Mouse (Mus musculus) intestine, embryonic 16.5 days (tissue): ENCODE data around the gene Sox6. TPM values are rescaled to one million over a fixed set of nuclear protein-coding genes. Genes with fewer than 3 reads are reported as not detected.
A peak's percentile ranks its signal among the peaks of the same experiment; 100 is the strongest.

ENCODE experiments used
- ATAC-seq: fragments of 200-750 bp; cut with Nextera tagmentation; 2 replicates; pipeline ENCODE4 v1.8.0; 2017; ENCODE audit warnings: moderate TSS enrichment, moderate library complexity
- H3K27ac ChIP-seq: fragments of 300-500 bp; sonication (generic); 2 replicates; pipeline ENCODE4 v1.5.1; 2014; ENCODE audit warnings: mild to moderate bottlenecking, low read length
- H3K27me3 ChIP-seq: fragments of 300-500 bp; sonication (generic); replicated peaks from 2 replicates; pipeline ENCODE4 v1.6.1; 2014; ENCODE audit warnings: low read length, control low read depth, mixed read lengths; ENCODE audit not compliant: control insufficient read depth, insufficient read depth
- H3K36me3 ChIP-seq: fragments of 300-500 bp; sonication (generic); 2 replicates; pipeline ENCODE4 v1.6.1; 2014; ENCODE audit warnings: low read length, control low read depth; ENCODE audit not compliant: control insufficient read depth, insufficient read depth
- H3K4me1 ChIP-seq: fragments of 300-500 bp; sonication (generic); 2 replicates; pipeline ENCODE4 v1.6.1; 2014; ENCODE audit warnings: low read length, control low read depth, mixed read lengths; ENCODE audit not compliant: control insufficient read depth, insufficient read depth
- H3K4me2 ChIP-seq: fragments of 300-500 bp; sonication (generic); 2 replicates; pipeline ENCODE4 v1.6.1; 2014; ENCODE audit warnings: low read depth, low read length, control low read depth
- H3K4me3 ChIP-seq: fragments of 300-500 bp; sonication (generic); 2 replicates; pipeline ENCODE4 v1.5.1; 2014; ENCODE audit warnings: mild to moderate bottlenecking, low read length
- H3K9ac ChIP-seq: fragments of 300-500 bp; sonication (generic); 2 replicates; pipeline ENCODE4 v1.6.1; 2014; ENCODE audit warnings: low read depth, low read length
- H3K9me3 ChIP-seq: fragments of 300-500 bp; sonication (generic); 2 replicates; pipeline ENCODE4 v1.6.1; 2016; ENCODE audit warnings: low read length, control low read depth; ENCODE audit not compliant: control insufficient read depth
- WGBS: fragments of 180-500 bp; shearing (Covaris S2); extraction: QIAGEN DNeasy Blood & Tissue Kit; methylation state at CpG from one replicate; pipeline ENCODE4 v1.1.7; 2014; 5-methylcytosine and 5-hydroxymethylcytosine counted together
- polyA plus RNA-seq: library from polyadenylated mRNA; unstranded; fragments of >200 nt; fragmentation: Nextera tagmentation; extraction: Ambion mirVana; gene quantifications from 2 replicates; pipeline ENCODE4 v1.2.1, GENCODE M21; 2015

The Sox6 gene
- polyA plus RNA-seq, 1 experiment from 2014 or later, result 25.3 TPM

DNA sequence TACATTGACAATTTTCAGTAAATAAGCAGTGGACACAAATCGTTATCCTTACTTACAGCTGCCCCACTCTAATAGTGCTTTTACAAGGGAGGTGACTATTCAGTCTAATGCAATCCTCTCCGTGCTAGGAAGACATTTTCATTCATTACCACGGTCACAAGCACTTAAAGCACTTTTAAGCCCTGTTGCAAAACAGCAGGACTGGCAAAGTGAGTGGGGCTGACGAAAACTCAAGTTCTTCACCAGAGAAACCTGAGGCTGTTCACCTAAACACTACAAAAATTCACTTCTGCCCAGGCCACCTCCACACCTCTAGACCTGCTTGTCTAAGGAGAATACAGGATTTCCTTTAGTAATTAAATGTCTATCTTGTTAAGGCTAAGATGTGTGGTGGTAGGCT lies 283.3 kb downstream of the Sox6 start:
- ATAC-seq, result no peak
- Histone ChIP-seq H3K9ac (no peak overlapping the region), H3K27ac (no peak overlapping the region), H3K36me3 (no peaks in the 10 kb centered on the region), H3K4me2 (no peak overlapping the region), H3K27me3 (no peaks in the 10 kb centered on the region), H3K4me3 (no peak overlapping the region), H3K9me3 (no peaks in the 10 kb centered on the region), H3K4me1 (0 out of 2 replicates have a peak, but pooled peaks cover 5% of the 10 kb centered on the region)
- 58% methylated on average over 4 of the region's 4 CpGs for WGBS

DNA sequence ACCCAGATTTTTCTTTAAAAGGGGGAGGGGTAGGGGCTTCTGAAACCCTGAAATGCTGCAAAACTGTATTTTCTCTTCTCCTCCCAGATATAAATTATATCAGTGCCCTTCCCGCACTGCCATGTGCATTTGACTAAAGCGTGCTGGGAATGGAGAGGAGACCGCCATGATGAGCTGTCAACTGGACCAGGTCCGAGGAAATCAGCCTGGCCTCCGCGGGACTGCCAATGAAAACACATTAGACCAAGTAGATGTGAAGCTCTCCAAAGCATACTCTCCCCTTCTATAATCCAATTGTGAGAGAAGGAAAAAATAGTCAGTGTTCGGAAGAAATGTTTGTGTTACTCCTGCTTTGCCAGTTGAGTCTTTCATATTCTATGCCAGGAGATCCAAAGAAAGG lies 284.4 kb downstream of the Sox6 start:
- Histone ChIP-seq H3K36me3 (no peaks in the 10 kb centered on the region), H3K27me3 (no peaks in the 10 kb centered on the region), H3K4me3 (no peak overlapping the region), H3K9ac (no peak overlapping the region), H3K27ac (no peak overlapping the region), H3K9me3 (no peaks in the 10 kb centered on the region), H3K4me1 (0 out of 2 replicates have a peak, but pooled peaks cover 5% of the 10 kb centered on the region), H3K4me2 (no peak overlapping the region)
- 88% methylated on average over 7 of the region's 7 CpGs for WGBS
- ATAC-seq, result no peak

DNA sequence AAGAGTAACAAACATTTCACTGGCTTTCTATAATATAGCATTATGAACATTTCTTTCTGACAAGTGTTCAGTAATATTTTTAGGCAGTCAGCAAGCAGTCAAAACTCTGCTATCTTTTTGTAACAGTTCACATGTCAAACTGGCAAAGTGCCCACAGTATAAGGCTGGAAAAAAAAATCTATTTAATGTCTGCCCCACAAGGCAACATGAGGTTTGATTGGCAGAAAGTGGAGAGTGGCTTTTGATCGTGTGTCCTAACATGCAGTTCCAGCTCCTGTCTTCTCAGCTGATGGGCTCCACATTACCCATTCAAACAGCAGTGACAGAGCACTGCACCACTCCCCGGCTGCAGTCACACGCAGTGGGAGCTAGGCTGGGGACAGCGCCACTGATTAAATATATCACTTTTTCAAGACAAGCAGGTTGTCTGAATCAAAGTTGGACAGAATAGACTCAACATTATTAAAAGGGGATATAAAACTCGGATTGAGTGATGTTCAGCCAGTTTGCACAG lies 286.4 kb downstream of the Sox6 start:
- H3K9me3 ChIP-seq, result no peaks in the 10 kb centered on the region
- ATAC-seq, result no peak
- 42% methylated on average over 5 of the region's 5 CpGs for WGBS
- H3K4me3 ChIP-seq, result no peak overlapping the region
- H3K4me1 ChIP-seq, result 0 out of 2 replicates have a peak, but pooled peaks cover 5% of the 10 kb centered on the region
- H3K36me3 ChIP-seq, result no peaks in the 10 kb centered on the region
- H3K4me2 ChIP-seq, result no peak overlapping the region
- H3K27ac ChIP-seq, result no peak overlapping the region
- no peak overlapping the region for H3K9ac ChIP-seq
- no peaks in the 10 kb centered on the region for H3K27me3 ChIP-seq

DNA sequence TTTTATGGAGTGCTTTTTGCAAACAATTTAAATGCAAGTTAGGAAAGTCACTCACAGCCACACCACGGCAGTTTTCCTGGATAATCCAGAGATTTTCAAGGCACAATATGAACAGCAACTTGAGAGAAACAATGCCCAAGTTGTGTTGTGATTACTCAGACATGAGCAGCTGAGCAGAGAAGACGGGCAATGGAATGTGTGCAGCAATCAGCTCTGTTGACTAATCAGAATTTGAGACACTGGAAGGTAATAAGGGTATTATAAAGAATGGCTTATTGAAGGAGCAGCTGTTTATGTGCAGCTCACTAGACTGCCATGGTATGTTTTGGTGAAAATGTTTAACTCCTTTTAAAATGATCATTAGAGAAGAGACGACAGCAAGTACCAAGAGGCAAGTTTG lies 287.5 kb downstream of the Sox6 start:
- no peak overlapping the region for H3K27ac ChIP-seq

DNA sequence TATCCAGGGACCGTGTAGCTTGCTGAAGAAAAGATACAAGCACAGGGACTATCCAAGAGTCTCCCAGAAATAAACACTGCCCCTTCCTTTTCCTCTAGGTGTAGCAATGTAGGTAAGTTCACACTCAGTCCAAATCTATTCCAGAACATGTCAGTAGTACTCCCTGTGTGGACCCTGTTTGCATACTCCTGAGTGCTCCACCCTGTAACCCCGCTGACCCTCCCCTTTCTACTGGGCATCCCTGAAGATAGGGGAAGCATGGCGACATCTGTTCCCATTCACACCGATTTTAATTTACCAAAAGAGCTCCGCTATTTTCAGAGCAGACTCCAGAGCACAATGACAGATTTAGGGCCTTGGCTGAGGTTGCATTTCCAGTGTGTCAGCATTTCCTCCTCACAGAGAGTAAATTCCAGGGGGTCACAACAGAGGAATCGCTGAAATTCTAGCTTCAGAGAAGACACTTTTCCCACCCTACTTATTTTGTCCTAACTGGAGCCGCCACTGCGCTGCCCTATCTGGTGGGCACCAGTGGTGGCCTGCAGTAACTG lies 288.2 kb downstream of the Sox6 start:
- H3K9me3 ChIP-seq, result no peaks in the 10 kb centered on the region
- no peak overlapping the region for H3K4me2 ChIP-seq
- no peak overlapping the region for H3K27ac ChIP-seq
- 44% methylated on average over 8 of the region's 8 CpGs for WGBS
- no peaks in the 10 kb centered on the region for H3K36me3 ChIP-seq
- H3K4me3 ChIP-seq, result no peak overlapping the region
- no peak for ATAC-seq
- no peaks in the 10 kb centered on the region for H3K27me3 ChIP-seq
- H3K4me1 ChIP-seq, result 0 out of 2 replicates have a peak, but pooled peaks cover 5% of the 10 kb centered on the region
- H3K9ac ChIP-seq, result no peak overlapping the region

More for the DNA sequence above, 287.5 kb downstream of the Sox6 start:
- Histone ChIP-seq H3K4me1 (0 out of 2 replicates have a peak, but pooled peaks cover 5% of the 10 kb centered on the region), H3K36me3 (no peaks in the 10 kb centered on the region), H3K4me3 (no peak overlapping the region), H3K9me3 (no peaks in the 10 kb centered on the region), H3K9ac (no peak overlapping the region), H3K27me3 (no peaks in the 10 kb centered on the region), H3K4me2 (no peak overlapping the region)
- ATAC-seq, result no peak
- 37% methylated on average over 3 of the region's 3 CpGs for WGBS

DNA sequence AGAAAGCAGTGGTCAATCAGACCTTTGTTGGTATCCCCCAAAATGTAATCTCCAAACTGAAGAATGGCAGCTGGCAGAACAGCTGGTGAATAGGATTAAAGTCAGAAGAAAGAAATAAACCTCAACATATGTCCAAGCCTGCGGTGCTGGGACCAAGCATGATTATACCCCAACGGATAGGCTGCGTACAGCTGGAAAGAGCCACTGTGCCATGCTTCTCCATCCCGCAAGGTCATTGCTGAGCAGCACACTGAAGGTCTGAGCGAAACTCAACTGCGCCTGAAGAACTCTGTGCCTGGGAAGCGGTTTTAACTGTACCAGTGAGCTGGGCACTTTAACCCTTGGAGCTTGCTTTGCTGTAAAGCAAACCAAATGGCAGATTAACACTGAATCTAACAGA lies 291.1 kb downstream of the Sox6 start:
- Histone ChIP-seq H3K4me2 (no peak overlapping the region), H3K4me1 (0 out of 2 replicates have a peak, but pooled peaks cover 5% of the 10 kb centered on the region), H3K4me3 (no peak overlapping the region), H3K27me3 (no peaks in the 10 kb centered on the region), H3K36me3 (no peaks in the 10 kb centered on the region), H3K9ac (no peak overlapping the region), H3K27ac (no peak overlapping the region), H3K9me3 (no peaks in the 10 kb centered on the region)
- no peak for ATAC-seq
- WGBS, result 68% methylated on average over 7 of the region's 7 CpGs

DNA sequence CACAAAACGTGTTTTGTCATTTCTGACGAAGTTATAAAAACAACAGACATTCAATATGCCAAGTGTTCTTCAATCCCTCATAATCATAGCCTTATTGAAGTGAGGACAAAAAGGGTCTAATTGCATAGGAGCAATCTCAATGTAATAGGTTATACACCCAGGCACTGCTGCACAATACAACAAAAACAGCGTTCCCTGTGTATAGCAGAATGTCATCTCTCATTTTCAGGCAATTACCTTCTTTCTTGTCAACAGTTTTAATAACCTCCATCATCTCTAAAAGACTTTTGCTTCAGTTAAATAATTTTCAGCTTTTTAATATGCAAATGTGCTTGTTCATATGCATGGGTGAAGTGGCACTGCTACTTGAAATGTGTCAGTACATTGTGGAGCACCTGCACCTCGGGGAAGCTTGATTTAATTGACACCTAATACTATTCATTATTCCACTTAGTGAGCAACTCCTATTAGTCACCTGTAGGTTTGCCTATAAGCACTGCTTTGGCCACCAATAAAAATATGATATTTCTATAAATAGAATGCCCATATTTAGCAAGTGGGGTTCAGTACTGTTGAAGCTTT lies 292.8 kb downstream of the Sox6 start:
- no peaks in the 10 kb centered on the region for H3K9me3 ChIP-seq
- H3K9ac ChIP-seq, result no peak overlapping the region
- 76% methylated on average over 4 of the region's 4 CpGs for WGBS
- no peak overlapping the region for H3K4me3 ChIP-seq
- H3K4me2 ChIP-seq, result no peak overlapping the region
- H3K4me1 ChIP-seq, result no peaks in the 10 kb centered on the region
- no peaks in the 10 kb centered on the region for H3K36me3 ChIP-seq
- no peak for ATAC-seq
- no peaks in the 10 kb centered on the region for H3K27me3 ChIP-seq
- no peak overlapping the region for H3K27ac ChIP-seq

DNA sequence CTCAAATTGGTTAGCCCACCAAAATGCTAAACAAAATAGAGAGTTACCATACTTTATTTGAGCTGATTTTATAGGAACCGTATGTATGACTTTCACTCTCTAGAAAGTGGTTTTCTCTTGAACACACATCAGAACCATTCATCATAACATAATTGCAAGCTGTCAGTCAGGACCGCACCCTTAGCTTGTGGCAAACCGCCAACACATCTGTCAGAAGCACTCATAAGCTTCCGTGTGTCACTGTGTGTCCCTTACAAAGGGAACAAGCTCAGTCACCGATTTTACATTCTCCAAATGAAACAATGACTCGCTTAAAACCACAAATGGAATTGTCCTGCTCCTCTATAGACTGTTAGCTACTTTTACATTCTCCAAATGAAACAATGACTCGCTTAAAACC lies 304.5 kb downstream of the Sox6 start:
- Histone ChIP-seq H3K27ac (no peak overlapping the region), H3K4me2 (no peak overlapping the region), H3K4me3 (no peak overlapping the region), H3K9me3 (no peaks in the 10 kb centered on the region), H3K27me3 (no peaks in the 10 kb centered on the region), H3K4me1 (no peaks in the 10 kb centered on the region), H3K36me3 (no peaks in the 10 kb centered on the region), H3K9ac (no peak overlapping the region)
- WGBS, result 58% methylated on average over 7 of the region's 7 CpGs
- ATAC-seq, result peak; percentile 58; the same call in 1 of the 2 replicates

DNA sequence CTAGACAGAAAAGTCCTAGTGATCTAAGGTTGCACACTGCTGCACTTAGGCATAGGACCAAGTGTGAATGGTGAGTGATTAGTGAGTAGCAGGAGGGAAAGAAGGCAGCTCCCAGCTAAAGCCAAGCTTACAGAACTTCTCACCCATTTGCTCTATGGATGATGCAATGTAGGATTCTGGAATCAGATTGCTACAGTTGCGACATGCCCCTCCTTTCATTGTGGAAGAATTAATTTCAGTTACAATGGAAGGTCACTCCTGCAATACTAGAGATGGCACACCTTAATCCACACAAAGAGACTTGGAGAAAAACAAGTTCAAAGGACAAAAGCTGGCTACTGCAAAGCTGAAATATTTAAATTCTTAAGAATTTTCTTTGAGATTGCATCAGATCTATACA lies 305.8 kb downstream of the Sox6 start:
- no peak overlapping the region for H3K27ac ChIP-seq
- H3K4me2 ChIP-seq, result no peak overlapping the region
- no peak overlapping the region for H3K4me3 ChIP-seq
- 71% methylated on average over 1 of the region's 1 CpGs for WGBS
- H3K9me3 ChIP-seq, result no peaks in the 10 kb centered on the region
- no peaks in the 10 kb centered on the region for H3K4me1 ChIP-seq
- H3K27me3 ChIP-seq, result no peaks in the 10 kb centered on the region
- no peak for ATAC-seq
- H3K36me3 ChIP-seq, result no peaks in the 10 kb centered on the region
- H3K9ac ChIP-seq, result no peak overlapping the region
